Comparison of ENCODE assay signal across 8 mouse cellular contexts in genomic region chr6:51580040-51580680, GRCm38 (mm10). TPM values are rescaled to one million over a fixed set of nuclear protein-coding genes. Genes with fewer than 3 reads are reported as not detected.
DNase-seq lines count a peak whose midpoint lies in the region; ATAC-seq and TF ChIP-seq lines count a peak whose summit lies in the region.

No protein-coding gene starts in this region.

- no peak overlapping the region for H3K9ac ChIP-seq in embryonic facial prominence, embryonic 13.5 days
- no peak overlapping the region for H3K9ac ChIP-seq in limb, embryonic 13.5 days
- no peak overlapping the region for H3K9ac ChIP-seq in midbrain, postnatal 0 days (replicated peaks; ENCODE audit: low read length, poor library complexity, severe bottlenecking)

- peak; percentile 83 for DNase-seq in A20 (ENCODE audit: low read depth, low spot score)
- peak; percentile 64 to 68 for DNase-seq in adrenal gland, postnatal 4 days (ENCODE audit: low spot score in 2 of 2)
- peak; percentile 41 to 75 for DNase-seq in heart, adult 9 months (ENCODE audit: low spot score in 2 of 2)
- peak; percentile 80 for DNase-seq in kidney, adult 9 months
- DNase-seq in midbrain, postnatal 0 days (ENCODE audit: low spot score): peak; percentile 93
- peak; percentile 65 to 81 for DNase-seq in spleen, postnatal 10 days (ENCODE audit: low spot score in 2 of 2)

- ATAC-seq in embryonic facial prominence, embryonic 13.5 days (ENCODE audit: insufficient number of reproducible peaks, insufficient read depth, low FRiP score, low TSS enrichment, low read depth): peak; percentile 75; the same call in 1 of the 2 replicates
- peak; percentile 91 for ATAC-seq in limb, embryonic 13.5 days (ENCODE audit: low FRiP score, low read depth)
- peak; percentile 86 for ATAC-seq in midbrain, postnatal 0 days (ENCODE audit: low FRiP score)

- no peaks in the 10 kb centered on the region for H3K27me3 ChIP-seq in embryonic facial prominence, embryonic 13.5 days
- no peaks in the 10 kb centered on the region for H3K27me3 ChIP-seq in limb, embryonic 13.5 days
- no peaks in the 10 kb centered on the region for H3K27me3 ChIP-seq in midbrain, postnatal 0 days (ENCODE audit: insufficient read depth, low read length)

- WGBS in embryonic facial prominence, embryonic 13.5 days: 18% methylated on average over 18 of the region's 18 CpGs
- 25% methylated on average over 18 of the region's 18 CpGs for whole genome bisulfite sequencing in limb, embryonic 13.5 days
- 25% methylated on average over 18 of the region's 18 CpGs for whole genome bisulfite sequencing in midbrain, postnatal 0 days

- H3K27ac ChIP-seq in embryonic facial prominence, embryonic 13.5 days: no peak overlapping the region
- no peak overlapping the region for H3K27ac ChIP-seq in limb, embryonic 13.5 days
- H3K27ac ChIP-seq in midbrain, postnatal 0 days (ENCODE audit: low read depth, low read length): no peak overlapping the region

- no peaks in the 10 kb centered on the region for H3K9me3 ChIP-seq in embryonic facial prominence, embryonic 13.5 days
- no peaks in the 10 kb centered on the region for H3K9me3 ChIP-seq in limb, embryonic 13.5 days
- H3K9me3 ChIP-seq in midbrain, postnatal 0 days (ENCODE audit: low read length): no peaks in the 10 kb centered on the region

- TF ChIP-seq CTCF in midbrain, postnatal 0 days (IDR thresholded peaks at IDR 0.05): peak; percentile 96

- H3K4me3 ChIP-seq in embryonic facial prominence, embryonic 13.5 days: no peak overlapping the region
- H3K4me3 ChIP-seq in limb, embryonic 13.5 days: no peak overlapping the region
- H3K4me3 ChIP-seq in midbrain, postnatal 0 days (ENCODE audit: low read depth, low read length): no peak overlapping the region

- peaks cover 8% of the 10 kb centered on the region; the same call in 1 of the 2 replicates for H3K4me1 ChIP-seq in embryonic facial prominence, embryonic 13.5 days
- H3K4me1 ChIP-seq in limb, embryonic 13.5 days: 0 out of 2 replicates have a peak, but pooled peaks cover under 1% of the 10 kb centered on the region
- H3K4me1 ChIP-seq in midbrain, postnatal 0 days (ENCODE audit: insufficient read depth, low read length): no peaks in the 10 kb centered on the region

- H3K36me3 ChIP-seq in embryonic facial prominence, embryonic 13.5 days: no peaks in the 10 kb centered on the region
- H3K36me3 ChIP-seq in limb, embryonic 13.5 days: peaks cover 2% of the 10 kb centered on the region; the same call in 1 of the 2 replicates
- H3K36me3 ChIP-seq in midbrain, postnatal 0 days (ENCODE audit: insufficient read depth, low read length): peaks cover 9% of the 10 kb centered on the region

- no peak overlapping the region for H3K4me2 ChIP-seq in embryonic facial prominence, embryonic 13.5 days
- no peak overlapping the region for H3K4me2 ChIP-seq in limb, embryonic 13.5 days (replicated peaks)
- no peak overlapping the region for H3K4me2 ChIP-seq in midbrain, postnatal 0 days (ENCODE audit: low read depth, low read length, poor library complexity, severe bottlenecking)

RNA-seq across cellular contexts. Expression of gene Snx10, which starts 56.5 kb away (rescaled TPM):
- 10 to 100 TPM; 14.5 TPM for total RNA-seq in adrenal gland, postnatal 4 days (2021)
- polyA plus RNA-seq in embryonic facial prominence, embryonic 13.5 days (2015; fragmentation: Nextera tagmentation; extraction: Ambion mirVana): 13.0 and 14.2 TPM in 2 replicates
- 13.3 and 15.4 TPM in 2 replicates for polyA plus RNA-seq in limb, embryonic 13.5 days (2015; fragmentation: Nextera tagmentation; extraction: Ambion mirVana)
- 47.7 and 55.4 TPM in 2 replicates for total RNA-seq in midbrain, postnatal 0 days (2014; rRNA removed)
- 67.4 and 70.4 TPM in 2 replicates for polyA plus RNA-seq in midbrain, postnatal 0 days (2015; fragmentation: Nextera tagmentation; extraction: Ambion mirVana)
